Mouse (Mus musculus) urinary bladder, postnatal 10 days (tissue): Measurements from ENCODE around the gene Tex38.

Experiments used
- DNase-seq: peaks from one replicate; pipeline ENCODE4 v3.0.0; 2022; ENCODE audit warnings: low spot score

Tex38 gene

GRCm38 (mm10) chr4:115780918-115781317 lies at the start of gene Tex38:
Tex38 (minus strand) TSS chr4:115781018.
- no peak for DNase-seq

- no peak for DNase-seq
Observed at GRCm38 (mm10) chr4:115830491-115830890, 49.7 kb upstream of the Tex38 start.

- no peak for DNase-seq
Observed at GRCm38 (mm10) chr4:115828572-115828902, 47.7 kb upstream of the Tex38 start.

- peak; percentile 20 for DNase-seq
Observed at GRCm38 (mm10) chr4:115827888-115828571, 47.2 kb upstream of the Tex38 start, which contains the start of gene Mob3c. Mob3c (plus strand) TSS chr4:115828092.

GRCm38 (mm10) chr4:115827535-115827887 lies 46.7 kb upstream of the Tex38 start:
- DNase-seq, result no peak

- DNase-seq, result no peak
Observed at GRCm38 (mm10) chr4:115827066-115827465, 46.2 kb upstream of the Tex38 start.

- no peak for DNase-seq
Observed at GRCm38 (mm10) chr4:115825271-115825670, 44.5 kb upstream of the Tex38 start.

GRCm38 (mm10) chr4:115824178-115824577 lies 43.4 kb upstream of the Tex38 start:
- DNase-seq, result no peak

- no peak for DNase-seq
Observed at GRCm38 (mm10) chr4:115821928-115822327, 41.1 kb upstream of the Tex38 start.

- DNase-seq, result no peak
Observed at GRCm38 (mm10) chr4:115821431-115821830, 40.6 kb upstream of the Tex38 start.

- no peak for DNase-seq
Observed at GRCm38 (mm10) chr4:115820944-115821343, 40.1 kb upstream of the Tex38 start.

GRCm38 (mm10) chr4:115820199-115820598 lies 39.4 kb upstream of the Tex38 start:
- DNase-seq, result no peak

GRCm38 (mm10) chr4:115815606-115816005 lies 34.8 kb upstream of the Tex38 start:
- no peak for DNase-seq

GRCm38 (mm10) chr4:115812326-115812725 lies 31.5 kb upstream of the Tex38 start:
- no peak for DNase-seq

GRCm38 (mm10) chr4:115799981-115800380 lies 19.2 kb upstream of the Tex38 start:
- DNase-seq, result no peak

GRCm38 (mm10) chr4:115795360-115795759 lies 14.5 kb upstream of the Tex38 start:
- DNase-seq, result no peak

GRCm38 (mm10) chr4:115790864-115791263 lies 10.0 kb upstream of the Tex38 start:
- DNase-seq, result no peak

- DNase-seq, result no peak
Observed at GRCm38 (mm10) chr4:115785511-115786034, 4.8 kb upstream of the Tex38 start.

- DNase-seq, result peak; percentile 41
Observed at GRCm38 (mm10) chr4:115784769-115785510, 4.1 kb upstream of the Tex38 start, which contains the start of gene Atpaf1. Atpaf1 (plus strand) TSS chr4:115784812.

- no peak for DNase-seq
Observed at GRCm38 (mm10) chr4:115782026-115782805, 1.4 kb upstream of the Tex38 start.

GRCm38 (mm10) chr4:115780269-115780668 lies 549 bp downstream of the Tex38 start:
- DNase-seq, result no peak

- DNase-seq, result no peak
Observed at GRCm38 (mm10) chr4:115777627-115778026, 3.2 kb downstream of the Tex38 start.

GRCm38 (mm10) chr4:115775056-115775455 lies 5.8 kb downstream of the Tex38 start:
- no peak for DNase-seq
